Mouse (Mus musculus) thymus, postnatal 36 days (tissue): ENCODE measurements around the gene Krtap19-2.

ENCODE experiments used
- DNase-seq, 2 experiments: peaks; one replicate each; pipeline ENCODE4 v3.0.0; 2022; ENCODE audit warnings: mixed read lengths in 2 of 2

Gene Krtap19-2

DNA sequence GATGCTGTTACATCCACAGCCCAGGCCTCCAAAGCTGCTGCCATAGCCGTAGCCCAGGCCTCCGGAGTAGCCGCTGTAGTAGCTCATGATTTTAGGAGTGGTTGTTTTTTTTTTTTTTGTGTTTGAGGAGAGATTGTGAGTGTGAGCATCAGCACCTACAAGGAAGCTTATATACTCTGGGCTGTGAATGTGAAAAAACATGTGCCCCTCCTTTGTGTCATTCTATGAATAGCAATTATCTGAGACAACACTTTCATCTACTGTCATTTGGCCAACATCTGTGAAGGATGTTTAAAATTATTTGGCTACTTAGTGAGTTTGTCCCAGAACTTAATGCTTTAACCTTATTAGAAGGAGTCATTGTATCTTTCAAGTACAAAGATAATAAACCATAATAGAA lies at the start of gene Krtap19-2:
TSS of gene Krtap19-2 (minus strand) at position 101 of the 400 bp plus-strand sequence.
- DNase-seq, result no peak

DNA sequence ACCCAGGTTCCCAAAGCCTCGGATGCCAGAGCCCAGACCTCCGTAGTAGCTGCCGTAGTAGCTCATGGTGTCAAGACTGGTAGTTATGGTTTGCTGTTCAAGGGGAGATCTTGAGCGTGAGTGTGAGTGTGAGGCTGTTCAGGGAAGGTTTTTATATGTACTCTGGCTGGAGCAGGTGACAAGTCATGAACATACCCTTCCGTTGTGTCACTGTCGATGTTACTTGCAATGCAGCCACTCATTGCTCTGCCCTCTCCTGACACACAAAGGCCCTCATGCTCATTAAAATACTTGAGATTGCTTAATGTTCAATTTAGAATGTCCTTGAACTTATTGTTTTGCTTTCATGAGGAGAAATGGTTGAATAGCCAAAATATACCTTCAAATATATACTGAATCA lies 22.3 kb upstream of the Krtap19-2 start, which contains the start of gene Krtap19-5:
TSS of gene Krtap19-5 (minus strand) at position 101 of the 400 bp plus-strand sequence.
- no peak for DNase-seq

DNA sequence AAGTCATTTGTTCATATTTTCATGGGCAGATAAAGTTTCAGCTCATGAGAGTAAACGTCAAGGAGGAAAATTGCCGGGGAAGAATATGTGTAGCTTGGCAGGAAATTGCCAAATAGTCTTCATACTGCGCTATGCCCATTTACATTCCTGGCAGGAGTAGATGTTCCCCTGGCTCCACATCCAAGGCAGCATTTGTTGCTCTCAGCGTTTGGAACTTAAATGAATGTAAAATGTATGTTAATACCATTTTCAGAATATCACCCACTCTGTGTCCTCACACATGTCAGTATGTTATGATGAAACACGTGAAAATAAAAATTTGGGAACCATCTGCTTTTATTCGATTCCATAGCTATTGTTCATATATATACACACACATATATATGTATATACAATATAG lies 12.8 kb upstream of the Krtap19-2 start:
- no peak for DNase-seq

DNA sequence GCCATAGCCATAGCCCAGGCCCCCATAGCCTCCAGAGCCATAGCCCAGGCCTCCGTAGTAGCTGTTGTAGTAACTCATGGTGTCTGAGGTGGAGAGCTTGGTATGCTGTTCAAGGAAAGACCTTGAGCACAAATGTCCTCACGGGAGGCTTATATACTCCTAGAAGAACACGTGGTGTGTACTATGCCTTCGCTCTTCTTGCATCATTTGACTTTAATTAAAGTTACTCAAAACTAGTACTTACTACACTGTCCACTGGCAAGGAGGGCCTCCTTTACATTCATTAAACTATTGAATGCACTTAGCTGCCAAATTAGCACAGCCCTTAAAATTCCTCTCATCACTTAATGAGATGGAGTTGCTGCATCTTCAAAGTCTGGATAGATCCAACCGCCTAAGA lies 10.9 kb upstream of the Krtap19-2 start, which contains the start of gene Krtap19-4:
TSS of gene Krtap19-4 (minus strand) at position 101 of the 400 bp plus-strand sequence.
- no peak for DNase-seq

DNA sequence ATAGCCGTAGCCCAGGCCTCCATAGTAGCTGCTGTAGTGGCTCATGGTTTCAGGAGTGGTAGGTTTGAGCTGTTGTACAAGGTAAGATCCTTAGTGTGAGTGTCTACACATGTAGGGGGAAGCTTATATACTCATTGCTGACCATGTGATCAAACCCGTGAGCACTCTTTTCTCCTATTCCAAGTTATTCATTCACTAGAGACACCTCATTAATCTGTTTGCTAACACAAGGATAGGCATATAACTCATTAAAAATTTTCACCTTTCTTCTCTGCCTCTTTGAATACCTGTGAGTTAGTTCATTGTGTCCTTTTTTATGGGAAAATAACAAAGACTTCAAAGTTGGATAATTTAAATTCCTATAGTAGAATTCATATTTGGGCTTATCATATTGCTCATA lies 3.9 kb upstream of the Krtap19-2 start, which contains the start of gene Krtap19-3:
TSS of gene Krtap19-3 (minus strand) at position 101 of the 400 bp plus-strand sequence.
- no peak for DNase-seq

DNA sequence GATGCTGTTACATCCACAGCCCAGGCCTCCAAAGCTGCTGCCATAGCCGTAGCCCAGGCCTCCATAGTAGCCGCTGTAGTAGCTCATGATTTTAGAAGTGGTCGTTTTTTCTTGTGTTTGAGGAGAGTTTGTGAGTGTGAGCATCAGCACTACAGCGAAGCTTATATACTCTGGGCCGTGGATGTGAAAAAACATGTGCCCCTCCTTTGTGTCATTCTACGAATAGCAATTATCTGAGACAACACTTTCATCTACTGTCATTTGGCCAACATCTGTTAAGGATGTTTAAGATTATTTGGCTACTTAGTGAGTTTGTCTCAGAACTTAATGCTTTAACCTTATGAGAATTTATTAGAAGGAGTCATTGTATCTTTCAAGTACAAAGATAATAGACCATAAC lies 4.8 kb downstream of the Krtap19-2 start, which contains the start of gene Krtap19-1:
TSS of gene Krtap19-1 (minus strand) at position 101 of the 400 bp plus-strand sequence.
- DNase-seq, result no peak

DNA sequence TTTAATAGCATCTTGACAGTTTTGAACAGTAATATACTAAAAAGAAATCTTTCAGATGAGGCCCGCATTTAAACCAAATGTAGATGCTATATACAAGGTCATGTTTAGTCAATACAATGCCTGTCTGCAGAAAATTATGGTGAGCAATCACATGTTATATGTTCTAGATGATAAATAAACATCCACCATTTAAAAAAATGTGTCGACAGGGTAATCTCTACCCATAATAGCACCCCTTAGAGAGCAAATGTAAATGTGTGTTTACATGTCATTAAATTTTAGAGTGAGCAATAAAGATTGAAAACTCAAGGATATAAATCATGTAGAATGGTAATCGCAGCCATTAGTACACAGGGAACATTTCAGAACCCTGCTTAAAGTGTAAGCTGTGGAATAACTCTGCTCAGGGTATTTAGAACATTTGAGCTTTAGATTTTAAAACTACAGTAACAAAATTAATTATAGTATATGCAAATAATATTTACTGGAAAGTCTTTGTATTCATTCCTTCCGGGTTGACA lies 9.1 kb downstream of the Krtap19-2 start:
- DNase-seq, result no peak

DNA sequence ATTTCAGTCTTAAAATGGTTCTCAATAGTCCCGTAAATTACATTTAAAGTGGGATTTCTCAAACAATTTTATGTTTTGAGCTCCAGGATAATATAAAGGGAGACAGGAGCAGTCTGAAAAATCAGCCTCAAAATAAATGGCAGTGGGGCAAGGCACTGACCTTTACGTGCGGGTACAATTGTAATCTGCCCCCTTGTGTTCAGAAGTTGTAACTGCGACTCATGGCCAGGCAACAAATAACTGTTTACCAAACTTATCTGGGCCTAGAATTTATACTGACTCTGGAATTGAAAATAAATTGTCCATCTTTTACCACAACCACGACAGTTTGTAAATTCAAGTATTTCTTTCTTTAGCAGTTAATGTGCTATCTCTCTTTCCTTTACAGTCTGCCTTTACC lies 22.6 kb downstream of the Krtap19-2 start:
- DNase-seq, result no peak

DNA sequence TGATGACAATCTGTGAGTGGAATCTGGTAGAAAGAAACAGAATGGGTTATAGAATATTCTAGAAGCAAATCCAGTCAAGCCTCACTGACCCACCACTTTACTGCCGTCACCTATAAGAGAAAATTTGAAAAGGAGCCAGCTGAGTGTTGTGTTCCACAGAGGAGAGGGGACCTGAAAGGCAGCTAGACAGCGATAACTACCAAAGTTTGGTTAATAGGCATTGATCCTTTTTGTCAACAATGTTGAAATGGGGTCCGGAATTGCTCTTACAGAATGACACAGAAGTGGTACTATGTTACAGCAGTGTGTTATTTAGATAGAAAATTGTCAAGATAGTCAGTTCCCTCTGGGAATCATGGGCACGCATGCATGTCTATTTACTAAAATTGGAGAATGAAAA lies 25.5 kb downstream of the Krtap19-2 start:
- DNase-seq, result no peak

DNA sequence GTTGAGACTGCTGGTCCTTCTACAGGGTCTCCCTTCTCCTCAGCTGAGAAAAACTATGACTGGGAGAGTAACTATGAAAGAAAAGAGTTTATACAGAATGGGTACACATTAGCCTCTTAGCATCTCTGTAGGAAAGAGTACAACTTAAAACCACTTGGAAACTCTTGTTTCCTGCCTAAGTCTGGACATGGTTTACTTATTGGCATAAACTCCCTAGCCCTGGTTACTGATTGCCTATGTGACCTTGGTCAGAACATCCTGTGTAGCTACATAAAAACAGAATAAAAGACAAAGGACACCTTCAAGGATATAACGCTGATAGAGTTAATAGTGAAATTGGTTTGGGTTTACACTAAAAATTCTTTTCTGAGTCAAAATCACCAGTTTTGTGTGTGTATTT lies 26.7 kb downstream of the Krtap19-2 start:
- DNase-seq, result no peak

DNA sequence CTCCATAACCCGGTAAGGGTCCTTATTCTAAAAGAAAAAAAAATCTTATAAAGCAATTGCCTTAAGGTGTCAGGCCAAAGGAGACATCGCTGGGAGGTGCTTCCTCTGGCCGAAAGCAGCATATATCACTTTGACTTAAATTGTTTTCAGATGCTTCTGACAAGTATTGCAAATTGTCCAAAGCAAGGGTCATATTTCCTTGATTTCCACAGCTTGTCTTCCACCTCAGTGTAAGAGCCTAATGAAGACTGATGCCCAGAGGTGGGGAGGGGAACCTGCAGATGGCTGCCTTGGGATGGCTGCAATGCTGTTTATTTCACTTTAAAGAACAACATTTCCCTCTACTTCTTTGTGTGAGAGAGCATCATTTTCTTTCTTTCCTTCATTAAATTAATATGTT lies 47.1 kb downstream of the Krtap19-2 start:
- no peak for DNase-seq

DNA sequence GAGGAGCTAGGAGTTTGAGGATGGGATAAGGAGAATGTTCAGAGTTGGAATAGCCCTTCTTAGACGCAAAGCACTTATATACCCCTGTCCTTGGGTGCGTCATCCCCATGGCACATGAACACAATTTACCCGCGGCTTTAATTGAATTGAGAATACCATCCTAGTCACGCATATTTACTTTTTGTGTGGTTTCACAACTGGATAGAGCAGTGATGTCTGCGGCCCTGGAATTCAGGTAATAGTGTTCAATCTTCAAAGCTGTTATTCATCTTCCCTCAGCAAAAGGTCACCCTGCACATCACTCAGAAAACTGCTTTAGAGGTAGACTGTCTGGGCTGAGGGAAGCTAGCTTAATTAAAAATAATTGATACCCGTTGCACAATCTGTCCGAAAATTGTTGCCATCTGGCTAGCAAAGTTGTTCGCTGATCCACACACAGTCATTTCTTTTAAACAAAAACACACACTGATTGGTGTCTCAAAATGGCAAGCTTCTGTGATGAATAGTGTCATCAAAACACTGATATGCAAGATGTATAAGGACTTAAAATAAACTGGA lies 47.9 kb downstream of the Krtap19-2 start, which contains the start of gene Krtap14:
TSS of gene Krtap14 (minus strand) at position 51 of the 558 bp plus-strand sequence.
- DNase-seq, result no peak

DNA sequence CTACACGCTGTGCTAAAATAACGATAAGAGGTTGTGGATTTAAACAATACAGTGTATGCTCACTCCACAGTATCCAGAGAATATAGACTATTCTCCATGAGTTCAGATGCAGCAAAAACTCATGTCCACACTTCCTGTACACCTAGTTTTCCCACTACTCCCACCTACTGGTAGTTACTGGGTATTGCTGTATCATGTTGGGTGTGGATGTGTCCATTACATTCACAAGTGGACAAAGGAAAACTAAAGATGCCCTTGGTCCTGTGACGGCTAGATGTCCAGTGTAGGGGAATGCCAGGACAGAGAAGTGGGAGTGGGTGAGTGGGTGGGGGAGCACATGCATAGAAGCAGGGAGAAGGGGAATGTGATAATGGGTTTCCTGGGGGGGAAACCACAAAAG lies 50.3 kb downstream of the Krtap19-2 start:
- no peak for DNase-seq
